Mouse (Mus musculus): Measurements from ENCODE around the gene Tmem268. TPM values are rescaled to one million over a fixed set of nuclear protein-coding genes. Genes with fewer than 3 reads are reported as not detected.

The Tmem268 gene
- polyA plus RNA-seq, 1 experiment from 2014 or later = 6.2 TPM

Other genes with a start within 250 kb of the Tmem268 start
- gene Orm1, start 214.2 kb upstream of the Tmem268 start, polyA plus RNA-seq (2014; fragmentation: Nextera tagmentation; extraction: Ambion mirVana) = not detected in 2 replicates
- not detected in 2 replicates for gene Orm3, start 202.6 kb upstream of the Tmem268 start, polyA plus RNA-seq (2014; fragmentation: Nextera tagmentation; extraction: Ambion mirVana)
- not detected in 2 replicates for gene Orm2, start 196.3 kb upstream of the Tmem268 start, polyA plus RNA-seq (2014; fragmentation: Nextera tagmentation; extraction: Ambion mirVana)
- 7.0 and 9.1 TPM in 2 replicates for gene Akna, start 155.4 kb upstream of the Tmem268 start, polyA plus RNA-seq (2014; fragmentation: Nextera tagmentation; extraction: Ambion mirVana)
- 7.5 and 9.1 TPM in 2 replicates for gene Whrn, start 62.8 kb upstream of the Tmem268 start, polyA plus RNA-seq (2014; fragmentation: Nextera tagmentation; extraction: Ambion mirVana)
- gene Atp6v1g1, start 14.0 kb upstream of the Tmem268 start, polyA plus RNA-seq (2014; fragmentation: Nextera tagmentation; extraction: Ambion mirVana) = 386 and 408 TPM in 2 replicates
- gene Gm11213, start 46.5 kb downstream of the Tmem268 start, polyA plus RNA-seq (2014; fragmentation: Nextera tagmentation; extraction: Ambion mirVana) = not detected in 2 replicates
- not detected in 2 replicates for gene Tex48, start 63.6 kb downstream of the Tmem268 start, polyA plus RNA-seq (2014; fragmentation: Nextera tagmentation; extraction: Ambion mirVana)
- gene Gm11214, start 104.6 kb downstream of the Tmem268 start, polyA plus RNA-seq (2014; fragmentation: Nextera tagmentation; extraction: Ambion mirVana) = not detected in 2 replicates
- gene Tnfsf15, start 186.3 kb downstream of the Tmem268 start, polyA plus RNA-seq (2014; fragmentation: Nextera tagmentation; extraction: Ambion mirVana) = 0.07 TPM in 1 of 2 replicates, not detected in the other

Measured in midbrain, embryonic 11.5 days (tissue).